ENCODE assay signal across 23 mouse cellular contexts in genomic region chr12:85095859-85096258, GRCm38 (mm10). TPM values are rescaled to one million over a fixed set of nuclear protein-coding genes. Genes with fewer than 3 reads are reported as not detected.
A peak's percentile ranks its signal among the peaks of the same experiment; 100 is the strongest.
DNase-seq lines count a peak whose midpoint lies in the region; ATAC-seq and TF ChIP-seq lines count a peak whose summit lies in the region.
"Had no signal": no experiment of that assay in that cellular context is flagged by ENCODE, and none has a peak within 500 bp of the region (broad histone marks: within the 10 kb centered on the region; RNA-seq: fewer than 3 reads in every experiment).

No protein-coding gene starts in this region.

- 68% methylated on average over 7 of the region's 7 CpGs for WGBS in lung, embryonic 14.5 days

- H3K4me1 ChIP-seq in lung, embryonic 14.5 days (ENCODE audit: insufficient read depth), result no peaks in the 10 kb centered on the region
- H3K4me1 ChIP-seq in testis, adult 2 months (ENCODE audit: control insufficient read depth, insufficient read depth, low read length), result peaks cover 5% of the 10 kb centered on the region
- H3K4me1 ChIP-seq: forebrain, embryonic 13.5 days had no signal

- TF ChIP-seq POLR2A in testis, adult 2 months (IDR thresholded peaks at IDR 0.05; ENCODE audit: control insufficient read depth, low read depth, low read length), result no peak

- ATAC-seq in lung, embryonic 14.5 days (ENCODE audit: insufficient read depth), result no peak
- ATAC-seq: CD4-positive, CD25-positive, alpha-beta regulatory T cell, adult 4 months; forebrain, embryonic 13.5 days; forebrain, embryonic 15.5 days; Patski had no signal

- H3K27ac ChIP-seq in lung, embryonic 14.5 days (ENCODE audit: low read depth), result no peak overlapping the region
- no peak overlapping the region for H3K27ac ChIP-seq in testis, adult 2 months (ENCODE audit: control insufficient read depth, insufficient read depth, low read depth, low read length)
- H3K27ac ChIP-seq: embryonic facial prominence, embryonic 10.5 days; embryonic facial prominence, embryonic 12.5 days; forebrain, embryonic 13.5 days; forebrain, embryonic 15.5 days had no signal

- no peaks in the 10 kb centered on the region for H3K36me3 ChIP-seq in lung, embryonic 14.5 days (ENCODE audit: insufficient read depth)
- H3K36me3 ChIP-seq in testis, adult 2 months (ENCODE audit: control insufficient read depth, insufficient read depth, low read length), result no peaks in the 10 kb centered on the region
- H3K36me3 ChIP-seq: embryonic facial prominence, embryonic 12.5 days; forebrain, embryonic 15.5 days had no signal

- H3K9ac ChIP-seq in lung, embryonic 14.5 days, result no peak overlapping the region
- H3K9ac ChIP-seq: embryonic facial prominence, embryonic 12.5 days; forebrain, embryonic 13.5 days; forebrain, embryonic 15.5 days had no signal

- H3K9me3 ChIP-seq in lung, embryonic 14.5 days (ENCODE audit: low read depth, low read length), result no peaks in the 10 kb centered on the region
- H3K9me3 ChIP-seq: embryonic facial prominence, embryonic 10.5 days; embryonic facial prominence, embryonic 12.5 days; forebrain, embryonic 13.5 days; forebrain, embryonic 15.5 days; G1E had no signal

- no peaks in the 10 kb centered on the region for H3K27me3 ChIP-seq in lung, embryonic 14.5 days (ENCODE audit: insufficient read depth, low read length)
- H3K27me3 ChIP-seq in testis, adult 2 months (ENCODE audit: control insufficient read depth, insufficient read depth, low read length), result no peaks in the 10 kb centered on the region
- H3K27me3 ChIP-seq: CH12.LX; embryonic facial prominence, embryonic 12.5 days; forebrain, embryonic 13.5 days; forebrain, embryonic 15.5 days; Patski had no signal

- no peak overlapping the region for H3K4me2 ChIP-seq in lung, embryonic 14.5 days
- H3K4me2 ChIP-seq: embryonic facial prominence, embryonic 12.5 days; forebrain, embryonic 13.5 days; forebrain, embryonic 15.5 days had no signal

- no peak for TF ChIP-seq CTCF in lung, embryonic 14.5 days (IDR thresholded peaks at IDR 0.05; ENCODE audit: low read depth)
- no peak for TF ChIP-seq CTCF in testis, adult 2 months (IDR thresholded peaks at IDR 0.05; ENCODE audit: control insufficient read depth, insufficient read depth, insufficient replicate concordance, low read depth, low read length)

- H3K4me3 ChIP-seq in lung, embryonic 14.5 days (ENCODE audit: low read depth, low read length), result no peak overlapping the region
- H3K4me3 ChIP-seq in testis, adult 2 months (ENCODE audit: control insufficient read depth, low read depth, low read length), result peak overlapping the region; percentile 89
- H3K4me3 ChIP-seq: embryonic facial prominence, embryonic 10.5 days; embryonic facial prominence, embryonic 12.5 days; forebrain, embryonic 13.5 days; forebrain, embryonic 15.5 days had no signal

- peak; percentile 32 to 55 for DNase-seq in cerebellum, postnatal 10 days
- no peak for DNase-seq in cerebellum, postnatal 36 days
- DNase-seq in lung, embryonic 14.5 days, result peak; percentile 32
- no peak for DNase-seq in lung, postnatal 36 days
- peak; percentile 19 to 38 for DNase-seq in lung, postnatal 4 days
- no peak for DNase-seq in lung, postnatal 25 days (ENCODE audit: low spot score)
- DNase-seq in testis, postnatal 10 days (ENCODE audit: low spot score), result no peak
- DNase-seq: adrenal gland, adult 8-10 months; adrenal gland, postnatal 14 days; adrenal gland, postnatal 36 days; B cell, adult 2 months; cerebellum, adult 11-12 months; cerebellum, adult 2 months; cerebellum, adult 9-10 months had no signal

RNA-seq across cellular contexts. Expression of gene Prox2, which starts 14.7 kb away (rescaled TPM):
- 3.1 and 4.6 TPM in 2 replicates for polyA plus RNA-seq in lung, embryonic 14.5 days (2014; fragmentation: Nextera tagmentation; extraction: Ambion mirVana)
- polyA plus RNA-seq in testis, adult 2 months (2012; rRNA removed), result 38.3 and 42.1 TPM in 2 replicates

RNA-seq across cellular contexts. Expression of gene Dlst, which starts 14.8 kb away (rescaled TPM):
- 112 and 115 TPM in 2 replicates for polyA plus RNA-seq in lung, embryonic 14.5 days (2014; fragmentation: Nextera tagmentation; extraction: Ambion mirVana)
- 55.0 and 57.4 TPM in 2 replicates for polyA plus RNA-seq in testis, adult 2 months (2012; rRNA removed)

RNA-seq across cellular contexts. Expression of gene Rps6kl1, which starts 55.2 kb away (rescaled TPM):
- polyA plus RNA-seq in lung, embryonic 14.5 days (2014; fragmentation: Nextera tagmentation; extraction: Ambion mirVana), result 0.91 and 1.0 TPM in 2 replicates
- 0.04 and 0.05 TPM in 2 replicates for polyA plus RNA-seq in testis, adult 2 months (2012; rRNA removed)

Comparison
In these comparisons a context has a peak if more than half of its experiments do, and no peak if none do; other contexts are left out.
1. DNase-seq: peak in cerebellum, postnatal 10 days (2 of 2), lung, embryonic 14.5 days (single experiment) and lung, postnatal 4 days (2 of 2); none in cerebellum, postnatal 36 days (0 of 2), lung, postnatal 36 days (single experiment), lung, postnatal 25 days (single experiment) and testis, postnatal 10 days (single experiment).